Mouse (Mus musculus) lung, embryonic 14.5 days (tissue): ENCODE data around the gene Nol3. TPM values are rescaled to one million over a fixed set of nuclear protein-coding genes. Genes with fewer than 3 reads are reported as not detected.

Source experiments
- ATAC-seq: fragments of 200-750 bp; cut with Nextera tagmentation; 2 replicates; pipeline ENCODE4 v1.8.0; 2017; ENCODE audit warnings: mild to moderate bottlenecking, moderate TSS enrichment, moderate library complexity; ENCODE audit not compliant: insufficient read depth
- DNase-seq: peaks from one replicate; pipeline ENCODE4 v3.0.0-alpha.2; 2015
- H3K27ac ChIP-seq: fragments of 300-500 bp; sonication (generic); 2 replicates; pipeline ENCODE4 v1.5.1; 2014; ENCODE audit warnings: low read depth, mild to moderate bottlenecking, moderate library complexity
- H3K27me3 ChIP-seq: fragments of 300-500 bp; sonication (generic); 2 replicates; pipeline ENCODE4 v1.6.1; 2014; ENCODE audit warnings: low read length, control low read depth; ENCODE audit not compliant: insufficient read depth
- H3K36me3 ChIP-seq: fragments of 300-500 bp; sonication (generic); 2 replicates; pipeline ENCODE4 v1.6.1; 2014; ENCODE audit warnings: control low read depth; ENCODE audit not compliant: insufficient read depth
- H3K4me1 ChIP-seq: fragments of 300-500 bp; sonication (generic); 2 replicates; pipeline ENCODE4 v1.6.1; 2014; ENCODE audit warnings: antibody characterized with exemption, control low read depth; ENCODE audit not compliant: insufficient read depth
- H3K4me2 ChIP-seq: fragments of 300-500 bp; sonication (generic); 2 replicates; pipeline ENCODE4 v1.6.1; 2014; ENCODE audit warnings: mild to moderate bottlenecking
- H3K4me3 ChIP-seq: fragments of 300-500 bp; sonication (generic); 2 replicates; pipeline ENCODE4 v1.5.1; 2014; ENCODE audit warnings: low read depth, low read length
- H3K9ac ChIP-seq: fragments of 300-500 bp; sonication (generic); 2 replicates; pipeline ENCODE4 v1.6.1; 2014
- H3K9me3 ChIP-seq: fragments of 300-500 bp; sonication (generic); 2 replicates; pipeline ENCODE4 v1.6.1; 2016; ENCODE audit warnings: low read depth, low read length, control low read depth
- CTCF ChIP-seq: IDR thresholded peaks from 2 replicates; pipeline ENCODE4 v1.5.1; 2016; ENCODE audit warnings: antibody characterized with exemption, low read depth
- WGBS: fragments of 180-500 bp; shearing (Covaris S2); extraction: QIAGEN DNeasy Blood & Tissue Kit; methylation state at CpG from one replicate; pipeline ENCODE4 v1.1.7; 2014; 5-methylcytosine and 5-hydroxymethylcytosine counted together
- polyA plus RNA-seq: library from polyadenylated mRNA; unstranded; fragments of >200 nt; fragmentation: Nextera tagmentation; extraction: Ambion mirVana; gene quantifications from 2 replicates; pipeline ENCODE4 v1.2.1, GENCODE M21; 2014

Nol3 gene
- polyA plus RNA-seq, 1 experiment from 2014 or later: 1.1 TPM

- ATAC-seq (no peak), DNase-seq (no peak)
- H3K36me3 ChIP-seq: peaks cover 18% of the 10 kb centered on the region
- peaks cover 6% of the 10 kb centered on the region for H3K27me3 ChIP-seq
- TF ChIP-seq CTCF: no peak
- peak overlapping the region; percentile 37; the same call in 1 of the 2 replicates for H3K27ac ChIP-seq
- H3K4me1 ChIP-seq: 0 out of 2 replicates have a peak, but pooled peaks cover 6% of the 10 kb centered on the region
- no peaks in the 10 kb centered on the region for H3K9me3 ChIP-seq
- H3K4me3 ChIP-seq: peak overlapping the region; percentile 32
- peak overlapping the region; percentile 18; the same call in 1 of the 2 replicates for H3K9ac ChIP-seq
- H3K4me2 ChIP-seq: peak overlapping the region; percentile 49
- 56% methylated on average over 11 of the region's 11 CpGs for WGBS
Measured at GRCm38 (mm10) chr8:105295256-105295655, 19.3 kb downstream of the Nol3 start.

DNA sequence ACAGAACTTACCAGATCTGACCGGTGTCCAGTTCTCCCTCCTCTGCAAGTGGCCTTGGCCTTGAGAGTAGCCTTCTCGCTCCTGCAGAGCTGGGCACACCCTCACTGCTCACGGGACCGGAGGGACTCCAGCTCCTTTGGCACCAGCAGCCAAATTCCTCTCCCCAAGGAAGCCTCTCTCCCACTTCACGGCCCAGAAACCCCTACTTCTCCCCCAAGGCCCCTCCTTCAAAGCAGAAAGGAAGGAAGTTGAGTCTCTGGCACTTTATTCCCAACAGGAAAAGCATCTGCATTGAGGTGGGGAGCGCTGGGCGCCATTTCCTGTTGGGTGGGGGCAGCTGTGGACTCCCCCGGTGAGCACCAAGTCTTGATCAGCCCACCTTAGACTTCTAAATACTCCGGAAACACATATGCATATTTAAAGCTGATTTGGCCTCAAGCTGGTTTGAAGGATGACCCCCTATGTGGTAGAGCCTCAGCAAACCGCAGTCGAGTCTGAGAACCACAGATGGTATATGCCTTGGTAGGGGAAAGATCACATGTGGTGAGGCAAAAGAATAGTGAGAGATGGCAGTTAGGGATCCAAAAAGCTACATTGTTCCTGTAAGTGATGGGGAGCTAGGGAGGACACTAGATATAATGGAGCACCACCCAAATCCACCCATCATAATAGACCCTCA, 20.1 kb downstream of the Nol3 start, which contains the start of gene Exoc3l:
Gene Exoc3l, minus strand, starts transcription at position 207 of the 679 bp plus-strand sequence.
- H3K27me3 ChIP-seq: no peaks in the 10 kb centered on the region
- 52% methylated on average over 11 of the region's 11 CpGs for WGBS
- H3K9ac ChIP-seq: peak within 1 kb of the TSS; percentile 89
- DNase-seq (no peak), ATAC-seq (no peak)
- no peak for TF ChIP-seq CTCF
- H3K4me2 ChIP-seq: peak within 1 kb of the TSS; percentile 95
- H3K27ac ChIP-seq: peak within 1 kb of the TSS; percentile 37; the same call in 1 of the 2 replicates
- H3K4me1 ChIP-seq: 0 out of 2 replicates have a peak, but pooled peaks cover 6% of the 10 kb centered on the region
- H3K9me3 ChIP-seq: no peaks in the 10 kb centered on the region
- H3K4me3 ChIP-seq: peak within 1 kb of the TSS; percentile 97
- H3K36me3 ChIP-seq: peaks cover 25% of the 10 kb centered on the region

GRCm38 (mm10) chr8:105297511-105298192, 21.7 kb downstream of the Nol3 start, which contains the start of gene E2f4:
Gene E2f4 (plus strand): TSS chr8:105297663.
- Histone ChIP-seq H3K4me3 (peak within 1 kb of the TSS; percentile 97), H3K4me1 (0 out of 2 replicates have a peak, but pooled peaks cover 6% of the 10 kb centered on the region), H3K9me3 (no peaks in the 10 kb centered on the region), H3K27ac (peak within 1 kb of the TSS; percentile 70), H3K27me3 (no peaks in the 10 kb centered on the region), H3K4me2 (peak within 1 kb of the TSS; percentile 95), H3K9ac (peak within 1 kb of the TSS; percentile 89), H3K36me3 (peaks cover 41% of the 10 kb centered on the region)
- WGBS: 1% methylated on average over 58 of the region's 58 CpGs
- ATAC-seq: peak; percentile 89
- no peak for TF ChIP-seq CTCF
- DNase-seq: peak; percentile 96

- Histone ChIP-seq H3K4me1 (0 out of 2 replicates have a peak, but pooled peaks cover 6% of the 10 kb centered on the region), H3K4me3 (peak overlapping the region; percentile 97), H3K4me2 (peak overlapping the region; percentile 95), H3K27me3 (no peaks in the 10 kb centered on the region), H3K27ac (peak overlapping the region; percentile 20; the same call in 1 of the 2 replicates), H3K36me3 (peaks cover 51% of the 10 kb centered on the region), H3K9me3 (no peaks in the 10 kb centered on the region), H3K9ac (peak overlapping the region; percentile 89)
- TF ChIP-seq CTCF: no peak
- ATAC-seq (no peak), DNase-seq (no peak)
- 52% methylated on average over 18 of the region's 18 CpGs for WGBS
Measured at GRCm38 (mm10) chr8:105298351-105299252, 22.7 kb downstream of the Nol3 start.

DNA sequence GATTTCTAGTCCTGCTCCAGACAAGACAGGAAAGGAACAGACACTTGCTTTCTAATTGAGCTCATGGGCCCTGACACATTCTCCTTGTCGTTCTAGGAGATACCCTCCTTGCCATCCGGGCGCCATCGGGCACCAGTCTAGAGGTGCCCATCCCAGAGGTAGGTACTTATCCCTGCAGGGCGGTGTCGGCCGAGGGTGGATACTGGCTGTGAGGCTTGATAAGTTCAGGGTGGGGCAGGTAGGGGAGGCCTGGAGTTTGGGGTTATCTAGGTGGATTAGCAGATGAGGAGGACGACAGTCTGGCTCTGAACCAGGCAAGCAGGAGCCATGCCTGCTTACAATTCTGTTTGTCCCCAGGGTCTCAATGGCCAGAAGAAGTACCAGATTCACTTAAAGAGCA, 24.0 kb downstream of the Nol3 start:
- Histone ChIP-seq H3K4me1 (peaks cover 14% of the 10 kb centered on the region; the same call in 1 of the 2 replicates), H3K9me3 (no peaks in the 10 kb centered on the region), H3K9ac (no peak overlapping the region), H3K4me3 (no peak overlapping the region), H3K36me3 (peaks cover 64% of the 10 kb centered on the region), H3K27me3 (no peaks in the 10 kb centered on the region), H3K4me2 (peak overlapping the region; percentile 95; the same call in 1 of the 2 replicates), H3K27ac (no peak overlapping the region)
- ATAC-seq (no peak), DNase-seq (no peak)
- 95% methylated on average over 8 of the region's 8 CpGs for WGBS
- TF ChIP-seq CTCF: no peak

GRCm38 (mm10) chr8:105303396-105303795, 27.5 kb downstream of the Nol3 start:
- DNase-seq: no peak
- no peak for ATAC-seq
- Histone ChIP-seq H3K4me2 (no peak overlapping the region), H3K27ac (no peak overlapping the region), H3K9me3 (no peaks in the 10 kb centered on the region), H3K4me1 (peaks cover 24% of the 10 kb centered on the region), H3K36me3 (peaks cover 78% of the 10 kb centered on the region), H3K9ac (no peak overlapping the region), H3K27me3 (no peaks in the 10 kb centered on the region), H3K4me3 (no peak overlapping the region)
- TF ChIP-seq CTCF: no peak
- WGBS: 77% methylated on average over 8 of the region's 8 CpGs
